Mouse (Mus musculus) olfactory bulb, adult 2 months (tissue): ENCODE data around the gene Angptl8. TPM values are rescaled to one million over a fixed set of nuclear protein-coding genes. Genes with fewer than 3 reads are reported as not detected.
"Not testable (repeated sequence)": the region's sequence is repeated elsewhere in the genome, so short reads cannot be mapped to it uniquely, and the experiment has no call there.

Experiments used
- H3K27ac ChIP-seq: fragments of 200-500 bp; 2 replicates; pipeline ENCODE4 v1.5.1; 2012; ENCODE audit warnings: low read depth, low read length; ENCODE audit not compliant: insufficient read depth
- H3K4me1 ChIP-seq: fragments of 200-500 bp; 2 replicates; pipeline ENCODE4 v1.6.1; 2012; ENCODE audit warnings: low read length; ENCODE audit not compliant: control insufficient read depth, insufficient read depth
- H3K4me3 ChIP-seq: fragments of 200-500 bp; 2 replicates; pipeline ENCODE4 v1.5.1; 2012; ENCODE audit warnings: mild to moderate bottlenecking, low read depth, low read length, moderate library complexity; ENCODE audit not compliant: insufficient read depth
- CTCF ChIP-seq: fragments of 200-500 bp; IDR thresholded peaks from 2 replicates; pipeline ENCODE4 v1.5.1; 2012; ENCODE audit warnings: low read depth, mild to moderate bottlenecking, low read length, moderate library complexity; ENCODE audit not compliant: insufficient read depth
- POLR2A ChIP-seq: fragments of 200-500 bp; IDR thresholded peaks from 2 replicates; pipeline ENCODE4 v1.6.1; 2012; ENCODE audit warnings: mild to moderate bottlenecking, low read depth, low read length, moderate library complexity; ENCODE audit not compliant: insufficient read depth
- WGBS: fragments of 180-500 bp; shearing (Covaris S2); methylation state at CpG from one replicate; pipeline ENCODE4 v1.1.7; 2018; 5-methylcytosine and 5-hydroxymethylcytosine counted together
- polyA plus RNA-seq: library from polyadenylated mRNA; stranded (reverse); fragments of >200 nt; gene quantifications from 2 replicates; pipeline ENCODE4 v1.2.4, GENCODE M21; 2012; ENCODE audit warnings: low replicate concordance; ENCODE audit not compliant: missing spikeins, insufficient read depth, insufficient read length

The Angptl8 gene
- polyA plus RNA-seq, 1 experiment = not detected

- 89% methylated on average over 3 of the region's 3 CpGs for WGBS
Observed at GRCm38 (mm10) chr9:21867726-21868125, 32.4 kb downstream of the Angptl8 start.

GRCm38 (mm10) chr9:21869290-21869689 lies 34.0 kb downstream of the Angptl8 start:
- TF ChIP-seq CTCF = 0 out of 2 replicates have a peak, but pooled peaks have one; percentile 9
- WGBS = 50% methylated on average over 7 of the region's 7 CpGs
- not testable (repeated sequence) for H3K4me3 ChIP-seq, H3K4me1 ChIP-seq, H3K27ac ChIP-seq

More at GRCm38 (mm10) chr9:21867726-21868125, 32.4 kb downstream of the Angptl8 start:
- H3K4me3 ChIP-seq = no peak overlapping the region
- H3K4me1 ChIP-seq = 0 out of 2 replicates have a peak, but pooled peaks cover 2% of the 10 kb centered on the region
- H3K27ac ChIP-seq = no peak overlapping the region
- TF ChIP-seq CTCF = no peak
- no peak for TF ChIP-seq POLR2A

GRCm38 (mm10) chr9:21870879-21871524 lies 35.7 kb downstream of the Angptl8 start:
- 11% methylated on average over 20 of the region's 20 CpGs for WGBS
- no peak overlapping the region for H3K27ac ChIP-seq
- TF ChIP-seq CTCF (peak; percentile 91), POLR2A (no peak)
- 0 out of 2 replicates have a peak, but pooled peaks cover 2% of the 10 kb centered on the region for H3K4me1 ChIP-seq
- peak overlapping the region; percentile 24; the same call in 1 of the 2 replicates for H3K4me3 ChIP-seq

- Histone ChIP-seq H3K27ac (no peak overlapping the region), H3K4me3 (no peak overlapping the region), H3K4me1 (no peaks in the 10 kb centered on the region)
- no peak for TF ChIP-seq POLR2A
- no peak for TF ChIP-seq CTCF
- 57% methylated on average over 4 of the region's 4 CpGs for WGBS
Observed at GRCm38 (mm10) chr9:21872204-21872603, 36.9 kb downstream of the Angptl8 start.

GRCm38 (mm10) chr9:21876601-21877000 lies 41.3 kb downstream of the Angptl8 start:
- no peak overlapping the region for H3K4me3 ChIP-seq
- no peaks in the 10 kb centered on the region for H3K4me1 ChIP-seq
- no peak overlapping the region for H3K27ac ChIP-seq
- 62% methylated on average over 3 of the region's 3 CpGs for WGBS
- TF ChIP-seq POLR2A = no peak
- no peak for TF ChIP-seq CTCF

Other genes with a start within 250 kb of the Angptl8 start
- gene Timm29, start 242.8 kb upstream of the Angptl8 start, polyA plus RNA-seq = not detected in 2 replicates
- gene Yipf2, start 242.7 kb upstream of the Angptl8 start, polyA plus RNA-seq = not detected in 2 replicates
- gene Smarca4, start 219.3 kb upstream of the Angptl8 start, polyA plus RNA-seq = 109 and 120 TPM in 2 replicates
- gene Ldlr, start 112.0 kb upstream of the Angptl8 start, polyA plus RNA-seq = not detected in 2 replicates
- not detected in 2 replicates for gene Spc24, start 75.2 kb upstream of the Angptl8 start, polyA plus RNA-seq
- not detected in 2 replicates for gene Kank2, start 36.8 kb upstream of the Angptl8 start, polyA plus RNA-seq
- gene Dock6, start 17.1 kb downstream of the Angptl8 start, polyA plus RNA-seq = not detected in 2 replicates
- not detected in 2 replicates for gene Rab3d, start 82.7 kb downstream of the Angptl8 start, polyA plus RNA-seq
- gene Ccdc159, start 92.0 kb downstream of the Angptl8 start, polyA plus RNA-seq = not detected in 2 replicates
- not detected in 2 replicates for gene Tmem205, start 92.0 kb downstream of the Angptl8 start, polyA plus RNA-seq
- gene Plppr2, start 101.5 kb downstream of the Angptl8 start, polyA plus RNA-seq = not detected in 2 replicates
- not detected in 2 replicates for gene Swsap1, start 120.2 kb downstream of the Angptl8 start, polyA plus RNA-seq
- not detected in 2 replicates for gene Epor, start 128.0 kb downstream of the Angptl8 start, polyA plus RNA-seq
- gene Rgl3, start 153.9 kb downstream of the Angptl8 start, polyA plus RNA-seq = not detected in 2 replicates
- gene Ccdc151, start 167.1 kb downstream of the Angptl8 start, polyA plus RNA-seq = not detected in 2 replicates
- not detected in 2 replicates for gene Prkcsh, start 167.3 kb downstream of the Angptl8 start, polyA plus RNA-seq
- not detected in 2 replicates for gene Elavl3, start 216.5 kb downstream of the Angptl8 start, polyA plus RNA-seq
- not detected in 2 replicates for gene Gm49318, start 235.7 kb downstream of the Angptl8 start, polyA plus RNA-seq
- not detected in 2 replicates for gene Zfp653, start 235.9 kb downstream of the Angptl8 start, polyA plus RNA-seq
- gene Ecsit, start 249.9 kb downstream of the Angptl8 start, polyA plus RNA-seq = not detected in 2 replicates